Mouse (Mus musculus) lung, embryonic 14.5 days (tissue): ENCODE measurements around the gene Intu. TPM values are rescaled to one million over a fixed set of nuclear protein-coding genes. Genes with fewer than 3 reads are reported as not detected.

Experiments
- ATAC-seq: fragments of 200-750 bp; cut with Nextera tagmentation; 2 replicates; pipeline ENCODE4 v1.8.0; 2017; ENCODE audit warnings: mild to moderate bottlenecking, moderate TSS enrichment, moderate library complexity; ENCODE audit not compliant: insufficient read depth
- DNase-seq: peaks from one replicate; pipeline ENCODE4 v3.0.0-alpha.2; 2015
- H3K27ac ChIP-seq: fragments of 300-500 bp; sonication (generic); 2 replicates; pipeline ENCODE4 v1.5.1; 2014; ENCODE audit warnings: low read depth, mild to moderate bottlenecking, moderate library complexity
- H3K27me3 ChIP-seq: fragments of 300-500 bp; sonication (generic); 2 replicates; pipeline ENCODE4 v1.6.1; 2014; ENCODE audit warnings: low read length, control low read depth; ENCODE audit not compliant: insufficient read depth
- H3K36me3 ChIP-seq: fragments of 300-500 bp; sonication (generic); 2 replicates; pipeline ENCODE4 v1.6.1; 2014; ENCODE audit warnings: control low read depth; ENCODE audit not compliant: insufficient read depth
- H3K4me1 ChIP-seq: fragments of 300-500 bp; sonication (generic); 2 replicates; pipeline ENCODE4 v1.6.1; 2014; ENCODE audit warnings: antibody characterized with exemption, control low read depth; ENCODE audit not compliant: insufficient read depth
- H3K4me2 ChIP-seq: fragments of 300-500 bp; sonication (generic); 2 replicates; pipeline ENCODE4 v1.6.1; 2014; ENCODE audit warnings: mild to moderate bottlenecking
- H3K4me3 ChIP-seq: fragments of 300-500 bp; sonication (generic); 2 replicates; pipeline ENCODE4 v1.5.1; 2014; ENCODE audit warnings: low read depth, low read length
- H3K9ac ChIP-seq: fragments of 300-500 bp; sonication (generic); 2 replicates; pipeline ENCODE4 v1.6.1; 2014
- H3K9me3 ChIP-seq: fragments of 300-500 bp; sonication (generic); 2 replicates; pipeline ENCODE4 v1.6.1; 2016; ENCODE audit warnings: low read depth, low read length, control low read depth
- CTCF ChIP-seq: IDR thresholded peaks from 2 replicates; pipeline ENCODE4 v1.5.1; 2016; ENCODE audit warnings: antibody characterized with exemption, low read depth
- WGBS: fragments of 180-500 bp; shearing (Covaris S2); extraction: QIAGEN DNeasy Blood & Tissue Kit; methylation state at CpG from one replicate; pipeline ENCODE4 v1.1.7; 2014; 5-methylcytosine and 5-hydroxymethylcytosine counted together
- polyA plus RNA-seq: library from polyadenylated mRNA; unstranded; fragments of >200 nt; fragmentation: Nextera tagmentation; extraction: Ambion mirVana; gene quantifications from 2 replicates; pipeline ENCODE4 v1.2.1, GENCODE M21; 2014

The Intu gene
- 3.7 and 4.1 TPM in 2 replicates for polyA plus RNA-seq

DNA sequence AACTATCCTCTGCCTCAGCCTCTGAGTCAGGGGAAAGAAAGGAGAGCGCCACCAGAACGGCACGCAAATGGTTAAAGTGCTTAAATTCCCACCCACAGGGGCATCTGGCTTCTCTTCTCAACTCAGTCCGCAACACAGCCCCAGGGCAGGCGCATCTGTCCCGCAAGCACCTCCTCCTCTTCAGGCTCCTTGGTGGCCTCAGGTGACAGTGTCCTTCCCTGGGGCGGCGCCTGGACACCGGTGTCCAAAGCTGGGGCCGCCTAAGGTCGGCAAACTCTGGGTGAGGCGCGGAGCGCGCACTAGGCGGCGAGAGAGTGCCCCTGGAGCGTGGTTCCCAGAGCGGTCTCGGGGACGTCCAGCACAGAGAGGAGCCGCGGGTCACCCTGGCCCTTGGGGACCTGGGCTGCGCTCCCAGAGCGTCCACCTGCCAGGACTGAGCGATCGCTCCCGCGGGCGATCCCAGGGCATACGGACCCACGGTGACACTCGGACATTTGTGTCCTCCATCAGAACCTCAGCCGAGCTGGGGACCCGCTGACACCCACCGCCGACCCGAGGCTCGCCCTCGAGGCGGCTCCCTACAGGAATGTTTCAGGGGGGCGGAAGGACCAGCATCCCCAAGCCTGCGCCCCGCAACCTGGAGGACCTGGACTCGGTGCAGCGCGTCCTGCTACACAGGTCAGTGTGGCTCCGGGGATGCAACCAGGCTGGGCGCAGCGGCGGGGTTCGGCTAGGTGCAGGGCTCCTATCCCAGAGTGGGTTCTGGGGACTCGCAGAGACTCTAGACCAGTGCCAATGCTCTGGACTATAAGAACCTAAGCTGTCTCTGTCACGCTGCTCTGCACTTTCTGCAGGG, at the start of gene Intu:
Gene Intu (plus strand): TSS at position 1 of the 856 bp plus-strand sequence.
- peak within 1 kb of the TSS; percentile 51 for H3K9ac ChIP-seq
- peak; percentile 64 for TF ChIP-seq CTCF
- H3K9me3 ChIP-seq: no peaks in the 10 kb centered on the region; the same call in 1 of the 2 replicates
- H3K36me3 ChIP-seq: no peaks in the 10 kb centered on the region
- H3K4me2 ChIP-seq: peak within 1 kb of the TSS; percentile 96
- H3K4me1 ChIP-seq: no peaks in the 10 kb centered on the region
- ATAC-seq: peak; percentile 79
- peak; percentile 69 for DNase-seq
- peaks cover 26% of the 10 kb centered on the region for H3K27me3 ChIP-seq
- WGBS: under 1% methylated on average over 54 of the region's 54 CpGs
- no peak within 1 kb of the TSS for H3K27ac ChIP-seq
- H3K4me3 ChIP-seq: peak within 1 kb of the TSS; percentile 53

- ATAC-seq (peak; percentile 41; the same call in 1 of the 2 replicates), DNase-seq (peak; percentile 46)
- no peak overlapping the region for H3K27ac ChIP-seq
- H3K4me2 ChIP-seq: peak overlapping the region; percentile 46
- WGBS: 19% methylated on average over 10 of the region's 10 CpGs
- no peak for TF ChIP-seq CTCF
- no peaks in the 10 kb centered on the region for H3K36me3 ChIP-seq
- H3K4me3 ChIP-seq: 0 out of 2 replicates have a peak overlapping the region, but pooled peaks have one; percentile 9
- no peak overlapping the region for H3K9ac ChIP-seq
- H3K27me3 ChIP-seq: no peaks in the 10 kb centered on the region
- H3K9me3 ChIP-seq: no peaks in the 10 kb centered on the region
- no peaks in the 10 kb centered on the region for H3K4me1 ChIP-seq
These were observed 47.8 kb upstream of the Intu start for GRCm38 (mm10) chr3:40483221-40483654.

DNA sequence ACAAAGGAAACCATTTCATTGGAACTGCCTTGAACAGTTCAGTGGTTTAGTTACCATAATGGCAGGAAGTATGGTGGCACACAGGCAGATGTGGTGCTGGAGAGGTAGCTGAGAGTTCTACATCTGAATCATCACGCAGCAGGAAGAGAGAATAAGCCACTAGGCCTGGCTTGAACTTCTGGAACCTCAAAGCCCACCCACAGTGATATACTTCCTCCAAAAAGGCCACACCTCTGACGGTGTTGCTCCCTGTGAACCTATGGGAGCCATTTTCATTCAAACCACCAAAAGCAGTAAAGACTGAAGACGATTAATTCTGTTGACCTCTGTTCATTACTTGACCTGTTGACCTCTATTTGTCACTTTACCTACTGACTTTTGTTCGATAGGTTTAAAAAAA, 43.7 kb upstream of the Intu start:
- no peak for TF ChIP-seq CTCF
- no peak overlapping the region for H3K4me3 ChIP-seq
- H3K9ac ChIP-seq: no peak overlapping the region
- no peak for ATAC-seq
- no peaks in the 10 kb centered on the region for H3K36me3 ChIP-seq
- H3K9me3 ChIP-seq: no peaks in the 10 kb centered on the region
- DNase-seq: no peak
- no peak overlapping the region for H3K4me2 ChIP-seq
- 77% methylated on average over 4 of the region's 4 CpGs for WGBS
- H3K27me3 ChIP-seq: no peaks in the 10 kb centered on the region
- no peak overlapping the region for H3K27ac ChIP-seq
- no peaks in the 10 kb centered on the region for H3K4me1 ChIP-seq

DNA sequence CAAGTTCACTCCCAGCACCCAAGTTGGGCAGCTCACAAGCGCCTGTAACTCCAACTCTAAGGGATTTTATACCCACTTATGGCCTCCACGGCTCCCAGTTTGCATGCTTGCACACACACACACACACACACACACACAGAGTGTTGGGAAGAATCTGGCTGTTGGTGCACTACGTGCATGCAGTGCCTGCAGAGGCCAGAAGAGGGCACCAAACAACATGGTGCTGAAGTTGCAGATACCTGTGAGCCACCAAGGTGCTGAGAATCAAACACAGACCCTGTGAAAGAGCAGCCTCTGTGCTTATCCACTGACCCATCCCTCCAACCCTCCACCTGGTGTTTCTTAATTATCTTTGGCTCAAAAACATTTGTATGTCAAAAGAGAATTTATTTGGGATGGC, 39.3 kb upstream of the Intu start:
- Histone ChIP-seq H3K4me1 (no peaks in the 10 kb centered on the region), H3K27me3 (no peaks in the 10 kb centered on the region), H3K4me3 (no peak overlapping the region), H3K9ac (no peak overlapping the region), H3K9me3 (no peaks in the 10 kb centered on the region), H3K4me2 (no peak overlapping the region), H3K27ac (no peak overlapping the region), H3K36me3 (no peaks in the 10 kb centered on the region)
- ATAC-seq (no peak), DNase-seq (no peak)
- WGBS: 91% methylated on average over 3 of the region's 3 CpGs
- peak; percentile 43; the same call in 1 of the 2 replicates for TF ChIP-seq CTCF

DNA sequence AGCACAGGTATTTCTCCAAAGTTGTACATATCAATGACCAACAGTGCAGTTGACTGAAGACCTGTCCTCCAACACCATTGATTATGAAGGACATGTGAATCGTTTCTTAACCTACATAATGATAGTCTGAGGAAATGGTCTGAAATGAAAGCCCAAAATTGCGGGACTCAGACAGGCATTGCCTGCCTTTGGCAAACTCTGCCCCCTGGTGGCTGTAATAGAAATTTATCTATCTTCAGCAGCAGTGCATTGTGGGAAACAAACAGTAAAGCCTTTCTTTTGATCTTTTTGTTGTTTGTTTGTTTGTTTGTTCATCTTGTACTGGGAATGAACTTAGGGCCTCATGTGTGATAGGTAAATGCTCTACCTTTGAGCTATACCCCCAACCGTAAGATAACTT, 32.2 kb upstream of the Intu start:
- H3K27ac ChIP-seq: no peak overlapping the region
- TF ChIP-seq CTCF: peak; percentile 40
- ATAC-seq (no peak), DNase-seq (peak; percentile 25)
- H3K4me3 ChIP-seq: no peak overlapping the region
- H3K4me1 ChIP-seq: no peaks in the 10 kb centered on the region
- H3K4me2 ChIP-seq: no peak overlapping the region
- no peaks in the 10 kb centered on the region for H3K27me3 ChIP-seq
- WGBS: 81% methylated on average over 3 of the region's 3 CpGs
- H3K9ac ChIP-seq: no peak overlapping the region
- H3K36me3 ChIP-seq: no peaks in the 10 kb centered on the region
- no peaks in the 10 kb centered on the region for H3K9me3 ChIP-seq

DNA sequence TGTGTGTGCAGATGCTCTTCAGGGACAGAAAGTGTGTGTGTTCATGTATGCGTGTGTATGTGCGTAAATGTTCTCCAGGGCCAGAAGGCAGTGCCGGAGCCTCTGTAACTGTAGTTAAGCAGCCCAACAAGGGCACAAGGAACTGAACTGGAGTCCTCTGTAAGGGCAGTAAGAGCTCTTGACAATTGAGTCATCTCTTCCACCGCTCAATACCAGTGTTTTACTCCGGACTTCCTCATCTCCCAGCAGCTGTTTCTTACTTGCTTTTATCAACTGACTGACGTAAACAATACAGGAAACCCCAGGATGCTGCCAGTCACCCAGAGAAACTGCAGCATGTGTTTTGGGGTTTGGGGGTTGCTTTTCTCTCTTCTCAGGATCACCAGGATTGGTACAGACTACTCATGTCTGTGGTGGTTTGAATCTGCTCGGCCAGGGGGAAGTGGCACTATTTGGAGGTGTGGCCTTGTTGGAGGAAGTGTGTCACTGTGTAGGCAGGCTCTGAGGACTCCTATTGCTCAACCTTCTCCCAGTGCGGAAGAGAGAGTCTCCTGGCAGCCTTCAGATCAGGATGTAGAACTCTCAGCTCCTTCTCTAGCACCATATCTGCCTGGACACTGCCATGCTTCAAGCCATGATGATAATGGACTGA, 30.8 kb upstream of the Intu start:
- ATAC-seq (no peak), DNase-seq (no peak)
- TF ChIP-seq CTCF: no peak
- H3K4me3 ChIP-seq: no peak overlapping the region
- no peaks in the 10 kb centered on the region for H3K9me3 ChIP-seq
- no peak overlapping the region for H3K4me2 ChIP-seq
- H3K9ac ChIP-seq: no peak overlapping the region
- no peaks in the 10 kb centered on the region for H3K27me3 ChIP-seq
- no peaks in the 10 kb centered on the region for H3K4me1 ChIP-seq
- H3K36me3 ChIP-seq: no peaks in the 10 kb centered on the region
- WGBS: 81% methylated on average over 8 of the region's 8 CpGs
- H3K27ac ChIP-seq: no peak overlapping the region

- H3K4me3 ChIP-seq: no peak overlapping the region
- H3K36me3 ChIP-seq: no peaks in the 10 kb centered on the region
- H3K4me1 ChIP-seq: no peaks in the 10 kb centered on the region
- no peak for TF ChIP-seq CTCF
- no peak overlapping the region for H3K9ac ChIP-seq
- H3K27ac ChIP-seq: no peak overlapping the region
- WGBS: 75% methylated on average over 5 of the region's 5 CpGs
- DNase-seq: peak; percentile 27
- no peaks in the 10 kb centered on the region for H3K9me3 ChIP-seq
- H3K4me2 ChIP-seq: no peak overlapping the region
- no peak for ATAC-seq
- H3K27me3 ChIP-seq: no peaks in the 10 kb centered on the region
These were observed 26.7 kb upstream of the Intu start for GRCm38 (mm10) chr3:40504377-40504776.
